Mouse (Mus musculus) cerebellum, adult 2 months (tissue): ENCODE measurements around the gene Plekha5. TPM values are rescaled to one million over a fixed set of nuclear protein-coding genes. Genes with fewer than 3 reads are reported as not detected.

Experiments
- DNase-seq, 2 experiments: peaks; one replicate each; pipeline ENCODE4 v3.0.0; 2021
- H3K27ac ChIP-seq: fragments of 200-500 bp; 2 replicates; pipeline ENCODE4 v1.5.1; 2012; ENCODE audit warnings: low read length, control low read depth, inconsistent platforms; ENCODE audit not compliant: insufficient read depth
- H3K27me3 ChIP-seq: fragments of 200-500 bp; 2 replicates; pipeline ENCODE4 v1.6.1; 2012; ENCODE audit warnings: inconsistent platforms, mild to moderate bottlenecking, low read length, moderate library complexity; ENCODE audit not compliant: control insufficient read depth, insufficient read depth
- H3K4me1 ChIP-seq: fragments of 200-500 bp; 2 replicates; pipeline ENCODE4 v1.6.1; 2011; ENCODE audit warnings: low read length; ENCODE audit not compliant: control insufficient read depth, insufficient read depth
- H3K4me3 ChIP-seq: fragments of 200-500 bp; replicated peaks from 2 replicates; pipeline ENCODE3; 2011; ENCODE audit warnings: mild to moderate bottlenecking, low read depth, low read length, control low read depth; ENCODE audit not compliant: insufficient read depth
- CTCF ChIP-seq: fragments of 200-500 bp; IDR thresholded peaks from 2 replicates; pipeline ENCODE4 v1.5.1; 2011; ENCODE audit warnings: low read depth, mild to moderate bottlenecking, control low read depth, low read length, moderate library complexity, borderline replicate concordance; ENCODE audit not compliant: insufficient read depth
- POLR2A ChIP-seq: fragments of 200-500 bp; IDR thresholded peaks from 2 replicates; pipeline ENCODE4 v1.6.1; 2011; ENCODE audit warnings: low read length, control low read depth, borderline replicate concordance; ENCODE audit not compliant: insufficient read depth
- WGBS: fragments of 180-500 bp; shearing (Covaris S2); methylation state at CpG from one replicate; pipeline ENCODE4 v1.1.7; 2018; 5-methylcytosine and 5-hydroxymethylcytosine counted together
- polyA plus RNA-seq: library from polyadenylated mRNA; depleted of rRNA; stranded (reverse); fragments of >200 nt; gene quantifications from 2 replicates; pipeline ENCODE4 v1.2.3, GENCODE M21; 2012

Gene Plekha5
- polyA plus RNA-seq, 1 experiment, result 118 TPM

DNA sequence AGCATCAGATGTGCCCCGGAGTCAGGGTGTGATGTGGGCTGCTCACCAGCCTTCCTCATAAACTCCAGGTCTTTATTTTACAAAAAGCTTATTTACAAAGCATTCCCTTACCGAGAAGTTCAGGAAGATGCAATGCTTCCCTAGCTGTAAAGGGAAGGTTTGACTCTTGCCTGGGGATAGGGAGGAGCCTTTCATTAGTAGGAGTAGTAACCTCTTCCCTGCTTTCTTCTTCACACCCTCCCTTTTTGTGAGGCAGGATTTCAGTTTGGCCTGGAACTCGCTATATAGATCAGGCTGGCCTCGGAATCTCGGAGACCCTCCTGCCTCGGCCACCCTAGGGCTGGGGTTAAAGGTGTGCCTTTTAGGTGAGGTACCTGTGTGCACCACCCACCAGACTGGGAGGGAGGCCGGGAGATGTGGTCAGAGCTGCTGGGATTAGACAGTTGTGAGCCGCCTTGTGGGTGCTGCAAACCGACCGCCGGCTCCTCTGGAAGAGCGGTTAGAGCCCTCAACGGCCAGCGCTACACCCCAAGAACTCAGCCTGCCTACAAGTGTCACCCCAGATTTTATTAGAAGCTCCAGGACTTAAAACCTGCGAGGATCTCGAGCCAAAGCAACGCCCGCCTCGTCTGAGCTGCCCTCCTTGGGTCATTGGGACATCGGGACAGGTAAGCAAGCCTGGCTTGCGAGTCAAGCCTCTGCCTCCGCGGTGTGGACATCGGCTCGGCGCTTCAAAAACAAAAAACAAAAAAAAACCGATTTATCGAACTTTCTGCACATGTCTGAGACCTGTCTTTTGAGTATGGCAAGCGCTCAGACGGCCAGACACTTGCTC, 198.8 kb downstream of the Plekha5 start, which contains the start of gene Aebp2:
TSS of gene Aebp2 (plus strand) at position 273 of the 835 bp plus-strand sequence.
- peaks cover 2% of the 10 kb centered on the region; the same call in 1 of the 2 replicates for H3K4me1 ChIP-seq
- DNase-seq, result peak in 1 of 2 experiments; percentile 40
- H3K4me3 ChIP-seq, result peak within 1 kb of the TSS; percentile 59
- WGBS, result 48% methylated on average over 30 of the region's 30 CpGs
- H3K27ac ChIP-seq, result peak within 1 kb of the TSS; percentile 93
- TF ChIP-seq POLR2A (no peak), CTCF (no peak)
- H3K27me3 ChIP-seq, result no peaks in the 10 kb centered on the region

DNA sequence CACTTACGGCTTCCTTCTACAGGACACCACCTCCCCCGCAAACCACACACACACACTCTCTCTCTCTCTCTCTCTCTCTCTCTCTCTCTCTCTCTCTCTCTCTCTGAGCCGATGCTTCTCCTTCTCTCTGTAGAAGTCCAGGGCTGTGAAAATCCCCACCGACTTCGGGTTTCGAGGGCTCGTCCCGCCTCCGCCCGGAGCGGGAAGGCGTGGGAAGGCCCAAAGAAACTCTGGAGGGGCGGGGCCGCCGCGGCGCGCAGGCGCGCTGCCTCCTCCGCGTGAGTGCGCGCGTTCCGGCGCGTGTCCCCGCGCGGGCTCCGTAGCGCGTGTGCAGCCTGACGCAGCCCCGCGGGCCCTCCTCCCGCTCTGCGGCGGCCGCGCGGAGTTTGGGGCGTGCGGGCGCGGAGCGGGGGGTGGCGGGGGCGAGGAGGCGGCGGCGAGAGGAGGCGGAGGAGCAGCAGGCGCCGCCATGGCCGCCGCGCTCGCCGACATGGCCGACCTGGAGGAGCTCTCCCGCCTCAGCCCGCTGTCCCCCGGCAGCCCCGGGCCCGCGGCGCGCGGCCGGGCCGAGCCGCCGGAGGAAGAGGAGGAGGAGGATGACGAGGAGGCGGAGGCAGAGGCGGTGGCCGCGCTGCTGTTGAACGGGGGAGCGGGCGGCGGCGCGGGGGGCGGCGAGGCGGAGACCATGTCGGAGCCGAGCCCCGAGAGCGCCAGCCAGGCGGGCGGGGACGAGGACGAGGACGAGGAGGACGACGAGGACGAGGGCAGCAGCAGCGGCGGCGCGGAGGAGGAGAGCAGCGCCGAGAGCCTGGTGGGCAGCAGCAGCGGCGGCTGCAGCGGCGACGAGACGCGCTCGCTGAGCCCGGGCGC, 199.6 kb downstream of the Plekha5 start:
- Histone ChIP-seq H3K27me3 (no peaks in the 10 kb centered on the region), H3K4me1 (peaks cover 3% of the 10 kb centered on the region; the same call in 1 of the 2 replicates), H3K4me3 (peak overlapping the region; percentile 59), H3K27ac (peak overlapping the region; percentile 93)
- peak; percentile 40 for TF ChIP-seq POLR2A
- TF ChIP-seq CTCF, result no peak
- DNase-seq, result peak; percentile 95 to 96
- WGBS, result 1% methylated on average over 102 of the region's 117 CpGs

DNA sequence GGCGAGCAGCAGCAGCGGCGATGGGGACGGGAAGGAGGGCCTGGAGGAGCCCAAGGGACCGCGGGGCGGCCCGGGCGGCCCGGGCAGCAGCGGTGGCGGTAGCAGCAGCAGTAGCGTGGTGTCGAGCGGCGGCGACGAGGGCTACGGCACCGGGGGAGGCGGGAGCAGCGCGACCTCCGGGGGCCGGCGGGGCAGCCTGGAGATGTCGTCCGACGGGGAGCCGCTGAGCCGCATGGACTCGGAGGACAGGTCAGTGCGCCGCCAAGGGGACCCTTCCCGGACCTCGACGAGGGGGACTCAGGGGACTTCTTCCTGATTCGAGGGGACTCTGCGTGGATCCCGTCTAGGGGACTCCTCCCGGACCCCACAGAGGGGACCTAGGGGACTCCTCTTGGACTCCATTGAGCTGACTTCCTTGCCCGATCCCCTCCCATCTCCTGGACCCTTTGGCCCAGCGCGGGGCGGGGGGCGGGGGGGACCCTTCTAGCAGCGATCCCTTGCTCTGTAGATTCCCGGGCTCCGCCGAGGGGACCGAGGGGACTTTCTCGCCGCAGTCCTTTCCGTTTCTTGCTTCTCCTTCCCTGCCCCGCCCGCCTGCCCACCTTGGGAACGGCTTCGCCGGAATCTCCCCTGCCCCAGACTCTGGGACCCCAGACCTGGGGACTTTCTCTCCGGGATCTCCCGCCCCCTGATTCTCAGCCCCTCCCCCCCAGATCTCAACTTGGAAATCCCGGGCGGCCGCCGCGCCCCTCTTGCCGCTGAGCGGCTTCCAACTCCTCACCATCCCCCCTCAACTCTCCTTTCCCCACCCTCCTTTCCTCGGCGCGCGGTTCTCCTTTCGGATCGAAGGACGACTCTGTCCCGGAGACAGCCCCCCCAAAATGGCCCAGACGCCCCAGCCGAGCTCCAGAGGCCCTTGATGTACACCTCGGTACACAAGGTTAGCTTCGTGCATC, 200.5 kb downstream of the Plekha5 start:
- Histone ChIP-seq H3K4me1 (peaks cover 3% of the 10 kb centered on the region; the same call in 1 of the 2 replicates), H3K4me3 (peak overlapping the region; percentile 57), H3K27ac (peak overlapping the region; percentile 93), H3K27me3 (no peaks in the 10 kb centered on the region)
- no peak for TF ChIP-seq CTCF
- no peak for TF ChIP-seq POLR2A
- peak in 1 of 2 experiments; percentile 58 for DNase-seq
- under 1% methylated on average over 80 of the region's 80 CpGs for WGBS

DNA sequence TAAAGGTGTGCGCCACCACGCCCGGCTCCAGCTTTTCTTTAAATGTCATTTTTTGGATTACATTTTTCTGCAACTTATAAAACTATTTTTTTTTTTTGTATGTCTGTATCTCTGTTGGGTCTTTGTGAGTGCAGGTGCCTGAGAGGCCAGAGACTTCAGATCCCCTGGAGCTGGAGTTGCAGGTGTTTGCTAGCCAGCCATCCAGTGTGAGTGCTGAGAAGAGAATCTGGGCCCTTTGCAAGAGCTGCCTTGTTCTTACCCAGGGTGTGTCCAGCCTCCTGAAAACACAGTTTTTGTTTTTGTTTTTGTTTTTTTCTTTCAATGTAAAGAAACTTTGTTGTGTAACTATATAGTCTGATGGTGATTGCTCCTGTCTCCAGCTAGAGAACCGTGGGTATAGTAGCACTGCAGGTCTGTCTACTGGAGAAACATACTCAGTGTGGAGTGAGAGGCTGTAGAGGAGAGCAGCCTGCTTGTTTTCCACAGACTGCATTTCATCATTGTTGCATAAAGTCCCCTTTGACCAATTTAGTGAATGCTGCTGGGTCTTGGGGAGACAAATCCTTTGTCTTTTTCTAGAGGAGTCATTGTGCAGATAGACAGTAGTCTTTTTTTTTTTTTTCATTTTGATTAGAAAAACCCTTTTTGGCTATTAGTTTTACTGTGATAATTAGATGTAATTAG, 205.5 kb downstream of the Plekha5 start:
- peak overlapping the region; percentile 52; the same call in 1 of the 2 replicates for H3K27ac ChIP-seq
- WGBS, result 76% methylated on average over 4 of the region's 4 CpGs
- peaks cover 11% of the 10 kb centered on the region for H3K4me1 ChIP-seq
- H3K27me3 ChIP-seq, result no peaks in the 10 kb centered on the region
- H3K4me3 ChIP-seq, result no peak overlapping the region
- no peak for TF ChIP-seq CTCF
- no peak for TF ChIP-seq POLR2A
- DNase-seq, result no peak

DNA sequence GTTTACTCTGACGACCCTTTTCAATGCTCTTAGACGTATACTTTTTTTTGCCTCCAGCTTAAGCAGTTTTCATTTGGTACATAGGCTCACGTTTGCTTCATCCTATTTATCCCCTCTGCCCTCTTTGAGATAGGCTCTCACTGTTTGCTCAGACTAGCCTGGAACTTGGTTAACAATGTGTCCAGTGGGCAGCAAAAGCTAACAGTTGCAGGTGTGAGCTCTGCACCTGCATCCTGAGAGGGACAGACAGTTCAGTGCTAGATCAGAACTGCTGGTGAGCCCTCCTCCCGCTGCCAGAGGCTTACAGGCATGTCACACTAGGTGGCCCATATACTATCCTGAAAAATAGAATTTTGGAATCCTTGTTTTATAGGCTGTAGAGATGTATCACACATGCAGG, 206.5 kb downstream of the Plekha5 start:
- 51% methylated on average over 4 of the region's 4 CpGs for WGBS
- peaks cover 11% of the 10 kb centered on the region for H3K4me1 ChIP-seq
- H3K27ac ChIP-seq, result no peak overlapping the region
- no peaks in the 10 kb centered on the region for H3K27me3 ChIP-seq
- no peak for DNase-seq
- H3K4me3 ChIP-seq, result no peak overlapping the region
- TF ChIP-seq POLR2A, result no peak
- no peak for TF ChIP-seq CTCF

DNA sequence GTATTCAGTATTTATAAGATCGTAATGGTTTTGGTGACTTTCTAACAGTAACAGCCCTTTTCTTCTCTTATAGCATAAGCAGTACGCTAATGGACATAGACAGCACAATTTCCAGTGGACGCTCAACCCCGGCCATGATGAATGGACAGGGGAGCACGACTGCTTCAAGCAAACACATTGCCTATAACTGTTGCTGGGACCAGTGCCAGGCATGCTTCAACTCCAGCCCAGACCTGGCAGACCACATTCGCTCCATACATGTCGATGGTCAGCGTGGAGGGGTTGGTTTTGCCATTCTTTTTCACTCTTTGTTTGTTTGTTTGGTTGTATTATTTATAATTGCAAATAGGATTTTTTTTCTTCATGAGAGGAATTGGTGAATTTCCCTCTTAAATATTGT, 209.8 kb downstream of the Plekha5 start:
- Histone ChIP-seq H3K4me1 (peaks cover 8% of the 10 kb centered on the region), H3K4me3 (no peak overlapping the region), H3K27me3 (no peaks in the 10 kb centered on the region), H3K27ac (no peak overlapping the region)
- DNase-seq, result peak; percentile 43 to 53
- TF ChIP-seq CTCF (no peak), POLR2A (no peak)
- 23% methylated on average over 8 of the region's 8 CpGs for WGBS

DNA sequence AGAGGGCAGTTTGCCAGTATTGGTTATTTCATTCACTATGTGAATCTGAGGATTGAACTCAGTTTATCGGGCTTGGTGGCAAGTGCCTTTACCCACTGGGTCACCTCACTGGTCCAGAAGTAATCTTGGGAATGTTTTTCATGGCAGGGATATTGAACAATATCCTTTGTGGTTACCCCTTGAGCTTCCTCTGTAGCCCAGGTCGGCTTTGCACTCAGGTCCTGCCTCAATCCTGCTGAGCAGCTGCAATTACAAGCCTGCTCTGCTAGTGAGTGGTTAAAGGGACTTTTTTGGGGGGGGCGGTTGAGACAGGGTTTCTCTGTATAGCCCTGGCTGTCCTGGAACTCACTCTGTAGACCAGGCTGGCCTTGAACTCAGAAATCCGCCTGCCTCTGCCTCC, 212.4 kb downstream of the Plekha5 start:
- WGBS, result 85% methylated on average over 4 of the region's 4 CpGs
- H3K4me1 ChIP-seq, result peaks cover 6% of the 10 kb centered on the region
- no peak for DNase-seq
- H3K27me3 ChIP-seq, result no peaks in the 10 kb centered on the region
- TF ChIP-seq POLR2A, result no peak
- no peak for TF ChIP-seq CTCF
- no peak overlapping the region for H3K4me3 ChIP-seq
- no peak overlapping the region for H3K27ac ChIP-seq
